Mouse (Mus musculus): ENCODE results near the gene Ip6k3.

DNA sequence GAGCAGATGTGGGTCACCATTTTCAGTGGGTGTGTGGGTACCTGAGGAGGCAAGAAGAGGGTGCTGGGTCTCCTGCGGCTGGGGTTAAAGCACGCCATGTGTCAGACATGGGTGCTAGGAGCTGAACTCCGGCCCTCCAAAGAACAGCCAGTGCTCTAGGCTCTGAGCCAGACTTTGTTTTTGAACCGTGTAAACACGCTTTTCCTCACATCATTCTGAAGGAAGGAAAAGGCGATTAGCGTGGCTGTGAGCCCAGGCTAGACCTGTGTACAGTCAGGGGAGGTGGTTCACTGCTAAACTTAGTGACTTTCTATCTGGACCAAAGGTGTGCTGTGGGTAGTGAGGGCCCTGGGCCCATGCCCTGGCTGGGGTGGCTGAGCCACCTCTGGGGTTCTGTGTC is 57.5 kb downstream of the Ip6k3 start:
- TF ChIP-seq CTCF (IDR thresholded peaks at IDR 0.05; ENCODE audit: low read depth, low read length) (no peak), EP300 (IDR thresholded peaks at IDR 0.05; ENCODE audit: insufficient read depth, low read depth, low read length) (no peak), POLR2A (IDR thresholded peaks at IDR 0.05; ENCODE audit: insufficient read depth, low read length) (no peak)
